Mouse (Mus musculus): ENCODE measurements around the gene Exoc3. TPM values are rescaled to one million over a fixed set of nuclear protein-coding genes. Genes with fewer than 3 reads are reported as not detected.

Exoc3 gene
- total RNA-seq, 2 experiments from 2014 or later, result 31.3 to 34.7 TPM

- DNase-seq (ENCODE audit: low spot score), result no peak
These were observed 67.7 kb downstream of the Exoc3 start for GRCm38 (mm10) chr13:74140793-74141192.

- no peak for DNase-seq (ENCODE audit: low spot score)
These were observed 69.5 kb downstream of the Exoc3 start for GRCm38 (mm10) chr13:74138906-74139647.

- no peak for DNase-seq (ENCODE audit: low spot score)
These were observed 78.6 kb downstream of the Exoc3 start for GRCm38 (mm10) chr13:74129909-74130308.

- DNase-seq (ENCODE audit: low spot score), result no peak
These were observed 81.0 kb downstream of the Exoc3 start for GRCm38 (mm10) chr13:74127571-74127970.

GRCm38 (mm10) chr13:74122632-74123031 lies 85.9 kb downstream of the Exoc3 start:
- DNase-seq (ENCODE audit: low spot score), result no peak

DNA sequence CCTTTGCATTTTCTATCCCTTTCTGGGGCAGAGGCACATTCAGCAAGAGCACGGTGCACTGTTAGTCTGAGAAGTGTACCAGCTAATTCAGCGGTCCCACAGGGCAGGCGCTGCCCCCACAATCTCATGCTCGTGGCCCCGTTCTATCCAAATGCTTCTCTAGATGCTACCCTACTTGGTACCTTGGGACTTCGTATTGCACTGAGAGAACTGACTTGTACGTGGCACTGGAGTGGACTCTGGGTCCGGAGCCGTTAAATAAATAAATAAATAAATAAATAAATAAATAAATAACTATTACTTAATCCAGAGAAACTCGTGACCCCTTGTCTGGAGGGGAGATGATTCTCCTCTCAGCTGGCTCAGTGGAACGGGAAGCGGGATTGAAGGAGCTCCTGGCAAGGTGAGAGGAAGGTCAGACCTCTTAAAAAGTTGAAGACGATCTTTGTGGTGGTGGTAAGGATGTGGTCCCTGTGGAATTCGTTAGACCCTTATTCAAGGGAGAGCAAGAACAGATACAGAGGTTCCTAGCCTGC lies 86.7 kb downstream of the Exoc3 start:
- DNase-seq (ENCODE audit: low spot score), result no peak

DNA sequence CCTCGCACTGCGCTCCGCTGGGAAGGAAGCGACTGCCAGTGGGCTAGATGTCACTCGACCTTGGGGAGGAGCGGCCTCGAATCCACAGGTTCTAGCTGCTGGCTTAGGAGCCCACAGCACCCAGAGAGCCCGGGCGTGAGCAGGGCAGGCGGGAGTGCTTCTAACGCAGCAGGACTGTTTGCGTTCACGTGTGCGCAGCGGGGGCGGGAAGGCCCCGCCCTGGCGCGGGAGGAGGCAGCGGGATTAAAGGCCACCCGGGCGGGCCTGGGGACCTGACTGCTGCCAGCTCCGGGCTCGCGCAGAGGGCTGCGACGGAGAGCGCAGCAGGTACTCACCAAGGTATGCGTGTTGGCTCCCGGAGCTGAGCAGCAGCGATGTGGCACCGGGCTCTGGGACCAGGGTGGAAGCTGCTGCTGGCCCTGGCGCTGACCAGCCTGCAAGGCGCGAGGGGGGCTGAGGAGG lies 87.4 kb downstream of the Exoc3 start, which contains the start of gene Slc9a3:
Gene Slc9a3 (plus strand): TSS at position 317 of the 462 bp plus-strand sequence.
- no peak for DNase-seq (ENCODE audit: low spot score)

Other genes starting within 250 kb of the Exoc3 start
- gene Zdhhc11, start 244.9 kb downstream of the Exoc3 start, total RNA-seq (2021), result not detected
- gene Tppp, start 199.3 kb downstream of the Exoc3 start, total RNA-seq (2021), result 1 to 10 TPM; 6.2 to 6.4 TPM
- under 1 TPM; 0.07 to 0.27 TPM for gene Cep72, start 146.4 kb downstream of the Exoc3 start, total RNA-seq (2021)
- under 1 TPM; 0.17 to 0.30 TPM for gene Slc9a3, start 87.3 kb downstream of the Exoc3 start, total RNA-seq (2021)
- not detected for gene Ahrr, start 83.6 kb upstream of the Exoc3 start, total RNA-seq (2021)
- 10 to 100 TPM; 16.2 to 19.0 TPM for gene Pdcd6, start 108.8 kb upstream of the Exoc3 start, total RNA-seq (2021)
- 100 to 1,000 TPM; 591 to 682 TPM for gene Sdha, start 141.5 kb upstream of the Exoc3 start, total RNA-seq (2021)
- gene Ccdc127, start 141.6 kb upstream of the Exoc3 start, total RNA-seq (2021), result 10 to 100 TPM; 58.3 to 62.3 TPM
- gene Lrrc14b, start 155.3 kb upstream of the Exoc3 start, total RNA-seq (2021), result 100 to 1,000 TPM in 1 of 2 experiments, 10 to 100 TPM in 1; 91.7 to 101 TPM
- gene Zfp72, start 182.1 kb upstream of the Exoc3 start, total RNA-seq (2021), result 1 to 10 TPM; 2.8 to 3.6 TPM
- 100 to 1,000 TPM; 187 to 254 TPM for gene Ftl1-ps1, start 191.0 kb upstream of the Exoc3 start, total RNA-seq (2021)